Mouse (Mus musculus) macrophage (primary cell): ENCODE measurements around the gene Ptpre. TPM values are rescaled to one million over a fixed set of nuclear protein-coding genes. Genes with fewer than 3 reads are reported as not detected.
"Not testable (repeated sequence)": the region's sequence is repeated elsewhere in the genome, so short reads cannot be mapped to it uniquely, and the experiment has no call there.

Experiments
- H3K27ac ChIP-seq: fragments of 350-480 bp; formaldehyde crosslinking; 2 replicates; pipeline ENCODE4 v1.9.0; 2021
- H3K36me3 ChIP-seq: fragments of 350-480 bp; formaldehyde crosslinking; 2 replicates; pipeline ENCODE4 v1.9.0; 2021; ENCODE audit errors: inconsistent target
- H3K4me3 ChIP-seq: fragments of 350-480 bp; formaldehyde crosslinking; 2 replicates; pipeline ENCODE4 v1.9.0; 2021; ENCODE audit errors: inconsistent target
- H3K79me2 ChIP-seq: fragments of 350-480 bp; formaldehyde crosslinking; 2 replicates; pipeline ENCODE4 v1.9.0; 2021; ENCODE audit errors: inconsistent target
- WGBS: methylation state at CpG from one replicate; pipeline ENCODE4 v1.1.7; 2026; ENCODE audit warnings: inconsistent platforms; ENCODE audit not compliant: missing documents; 5-methylcytosine and 5-hydroxymethylcytosine counted together
- polyA plus RNA-seq: library from polyadenylated mRNA; stranded (reverse); fragments of 250-400 nt; gene quantifications from 3 replicates; pipeline ENCODE4 v1.2.4, GENCODE M21; 2018; ENCODE audit warnings: inconsistent platforms

Ptpre gene
- polyA plus RNA-seq, 1 experiment from 2014 or later, result 35.9 TPM

DNA sequence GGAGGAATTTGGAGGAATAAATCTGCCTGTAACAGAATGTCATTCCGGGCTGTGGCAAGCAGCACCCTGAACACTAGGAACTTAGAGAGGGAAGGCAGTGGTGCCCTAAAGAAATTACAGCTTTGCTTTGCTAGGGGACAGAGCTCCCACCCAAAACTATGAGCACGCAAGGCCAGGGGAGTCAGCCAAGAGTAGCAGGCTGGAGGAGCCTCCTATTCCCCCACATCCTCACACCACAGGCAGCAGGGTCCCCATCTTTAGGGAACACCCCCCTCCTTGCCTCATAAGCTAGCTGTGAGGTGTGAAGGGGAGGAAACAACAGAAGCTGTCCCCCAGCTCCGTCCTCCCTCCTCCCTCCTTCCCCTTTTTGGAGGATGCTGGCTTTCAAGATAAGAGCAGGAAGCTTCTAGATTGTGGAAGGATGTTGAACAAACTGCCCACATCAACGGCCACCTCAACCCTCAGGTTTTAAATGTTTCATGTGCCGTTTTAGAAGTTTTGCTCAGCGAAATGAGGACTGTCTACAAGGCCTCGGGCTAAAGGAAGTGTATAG, 61.1 kb downstream of the Ptpre start:
- Histone ChIP-seq H3K79me2 (no peaks in the 10 kb centered on the region), H3K27ac (peak overlapping the region; percentile 61), H3K36me3 (no peaks in the 10 kb centered on the region), H3K4me3 (no peak overlapping the region)
- 8% methylated on average over 7 of the region's 7 CpGs for WGBS

- Histone ChIP-seq H3K79me2 (no peaks in the 10 kb centered on the region), H3K4me3 (no peak overlapping the region), H3K36me3 (no peaks in the 10 kb centered on the region), H3K27ac (no peak overlapping the region)
- whole genome bisulfite sequencing, result 68% methylated on average over 3 of the region's 3 CpGs
These were observed 62.8 kb downstream of the Ptpre start for GRCm38 (mm10) chr7:135600076-135600475.

DNA sequence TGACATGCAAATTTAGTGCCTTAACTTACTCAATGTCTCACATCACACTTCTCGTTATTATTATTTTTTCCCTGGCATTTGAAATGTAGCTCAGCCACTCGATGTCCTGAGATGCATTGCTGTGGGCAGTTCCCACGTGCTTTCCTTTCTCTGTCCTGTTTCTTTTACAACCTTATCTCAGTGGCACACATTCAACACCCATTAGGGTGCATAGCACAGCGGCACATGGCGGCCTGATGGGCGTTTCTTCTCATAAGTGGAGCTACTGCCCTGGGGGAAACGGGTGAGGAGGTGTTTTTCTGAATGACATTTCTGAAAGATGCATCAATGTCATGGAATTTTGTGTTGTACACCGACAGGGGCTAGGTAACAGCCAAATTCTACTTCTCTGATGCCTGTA, 64.3 kb downstream of the Ptpre start:
- no peaks in the 10 kb centered on the region for H3K79me2 ChIP-seq
- H3K36me3 ChIP-seq, result no peaks in the 10 kb centered on the region
- 56% methylated on average over 8 of the region's 8 CpGs for WGBS
- H3K27ac ChIP-seq, result peak overlapping the region; percentile 43; the same call in 1 of the 2 replicates
- no peak overlapping the region for H3K4me3 ChIP-seq

- Histone ChIP-seq H3K36me3 (no peaks in the 10 kb centered on the region), H3K4me3 (no peak overlapping the region), H3K79me2 (no peaks in the 10 kb centered on the region), H3K27ac (peak overlapping the region; percentile 43)
- 34% methylated on average over 6 of the region's 6 CpGs for WGBS
These were observed 65.0 kb downstream of the Ptpre start for GRCm38 (mm10) chr7:135602265-135602664.

DNA sequence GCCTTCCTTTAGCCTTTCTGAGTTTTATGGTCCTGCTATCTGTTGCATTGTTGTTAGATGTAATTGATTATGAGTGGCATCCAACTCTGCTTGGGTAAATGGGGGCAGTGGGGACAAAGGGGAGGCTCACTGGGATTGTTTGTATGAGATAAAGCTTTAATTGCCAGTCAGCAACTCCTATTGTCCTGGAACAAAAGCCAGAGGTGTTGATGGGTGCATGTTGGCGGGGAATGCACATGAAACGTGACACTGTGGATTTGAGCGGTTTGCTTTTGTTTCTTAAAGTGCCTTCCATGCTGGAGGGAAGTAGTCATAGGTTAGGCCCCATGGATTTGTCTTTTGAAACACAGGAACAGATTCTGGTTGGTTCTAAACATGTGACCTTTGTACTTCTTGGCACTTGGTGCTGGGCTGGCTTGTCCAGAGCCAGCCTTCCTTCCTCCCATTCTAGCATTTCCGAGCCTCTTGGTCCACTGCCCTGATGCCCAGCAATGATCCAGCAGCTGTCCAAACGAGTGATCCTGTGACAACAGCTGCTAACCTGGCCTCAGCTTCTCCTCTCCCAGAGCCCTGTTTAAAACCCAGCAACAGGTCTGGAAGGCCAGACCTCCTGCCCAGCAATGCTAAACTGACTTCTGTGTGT, 65.7 kb downstream of the Ptpre start:
- no peak overlapping the region for H3K27ac ChIP-seq
- no peaks in the 10 kb centered on the region for H3K36me3 ChIP-seq
- H3K79me2 ChIP-seq, result no peaks in the 10 kb centered on the region
- no peak overlapping the region for H3K4me3 ChIP-seq
- WGBS, result 76% methylated on average over 5 of the region's 5 CpGs

GRCm38 (mm10) chr7:135605002-135605803, 67.9 kb downstream of the Ptpre start:
- Histone ChIP-seq H3K79me2 (no peaks in the 10 kb centered on the region), H3K36me3 (no peaks in the 10 kb centered on the region), H3K4me3 (no peak overlapping the region), H3K27ac (peak overlapping the region; percentile 61)
- 29% methylated on average over 15 of the region's 15 CpGs for WGBS

GRCm38 (mm10) chr7:135605804-135606072, 68.5 kb downstream of the Ptpre start:
- H3K4me3 ChIP-seq, result no peak overlapping the region
- no peaks in the 10 kb centered on the region for H3K79me2 ChIP-seq
- WGBS, result 88% methylated on average over 6 of the region's 6 CpGs
- H3K36me3 ChIP-seq, result no peaks in the 10 kb centered on the region
- peak overlapping the region; percentile 61; the same call in 1 of the 2 replicates for H3K27ac ChIP-seq

GRCm38 (mm10) chr7:135608208-135608607, 70.9 kb downstream of the Ptpre start:
- H3K4me3 ChIP-seq, result no peak overlapping the region
- no peak overlapping the region for H3K27ac ChIP-seq
- H3K36me3 ChIP-seq, result no peaks in the 10 kb centered on the region

GRCm38 (mm10) chr7:135609028-135609427, 71.7 kb downstream of the Ptpre start:
- 95% methylated on average over 3 of the region's 3 CpGs for WGBS
- H3K36me3 ChIP-seq, result no peaks in the 10 kb centered on the region
- no peak overlapping the region for H3K27ac ChIP-seq
- H3K79me2 ChIP-seq, result no peaks in the 10 kb centered on the region
- no peak overlapping the region for H3K4me3 ChIP-seq

More at GRCm38 (mm10) chr7:135608208-135608607, 70.9 kb downstream of the Ptpre start:
- no peaks in the 10 kb centered on the region for H3K79me2 ChIP-seq
- WGBS, result 83% methylated on average over 4 of the region's 4 CpGs

DNA sequence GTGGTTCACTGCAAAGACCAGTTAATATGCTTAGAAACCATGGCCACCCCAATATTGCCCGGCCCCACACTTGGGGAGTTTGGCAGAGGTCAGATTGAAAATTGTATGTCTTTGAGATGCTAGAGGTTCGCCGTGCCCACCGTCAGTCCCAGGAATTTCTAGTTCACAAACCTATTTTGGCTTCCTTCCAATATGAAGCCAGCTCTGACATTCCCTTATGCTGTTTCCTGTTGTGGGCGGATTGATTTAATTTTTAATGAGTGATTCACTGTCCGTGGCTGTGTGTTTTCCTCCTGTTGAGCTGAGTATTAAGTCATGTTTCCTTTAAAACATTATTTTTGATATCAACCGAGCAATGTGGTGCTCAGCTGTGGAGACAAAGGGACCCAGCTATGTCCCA, 72.4 kb downstream of the Ptpre start:
- Histone ChIP-seq H3K79me2 (no peaks in the 10 kb centered on the region), H3K27ac (no peak overlapping the region), H3K4me3 (no peak overlapping the region), H3K36me3 (no peaks in the 10 kb centered on the region)
- WGBS, result 56% methylated on average over 7 of the region's 7 CpGs

DNA sequence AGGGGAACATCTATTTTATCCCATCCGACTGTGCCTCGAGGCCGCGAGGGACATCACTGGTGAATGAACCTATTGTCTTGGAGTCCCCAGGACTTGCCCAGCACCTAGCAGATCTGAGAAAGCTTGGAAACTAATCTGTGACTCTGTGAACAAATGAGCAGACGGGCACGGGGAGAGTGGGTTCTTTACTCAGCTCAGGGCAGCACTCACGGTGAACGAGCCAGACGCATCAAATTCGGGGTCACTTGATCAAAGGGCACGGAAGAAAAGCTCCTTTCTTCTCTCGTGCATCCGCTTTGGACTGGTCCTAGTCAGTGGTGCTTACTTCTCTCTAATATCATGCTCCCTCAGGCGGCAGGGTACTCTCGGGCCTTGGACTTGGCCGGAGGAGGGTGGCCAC, 75.0 kb downstream of the Ptpre start:
- Histone ChIP-seq H3K27ac (no peak overlapping the region), H3K79me2 (no peaks in the 10 kb centered on the region), H3K4me3 (no peak overlapping the region), H3K36me3 (no peaks in the 10 kb centered on the region)
- WGBS, result 96% methylated on average over 16 of the region's 16 CpGs

- Histone ChIP-seq H3K36me3 (no peaks in the 10 kb centered on the region), H3K27ac (no peak overlapping the region), H3K4me3 (no peak overlapping the region), H3K79me2 (no peaks in the 10 kb centered on the region)
- 91% methylated on average over 6 of the region's 7 CpGs for WGBS
These were observed 75.5 kb downstream of the Ptpre start for GRCm38 (mm10) chr7:135612801-135613200.

- no peaks in the 10 kb centered on the region for H3K79me2 ChIP-seq
- 100% methylated on average over 3 of the region's 3 CpGs for WGBS
These were observed 76.1 kb downstream of the Ptpre start for GRCm38 (mm10) chr7:135613380-135613779.

GRCm38 (mm10) chr7:135614892-135615291, 77.6 kb downstream of the Ptpre start:
- Histone ChIP-seq H3K79me2 (no peaks in the 10 kb centered on the region), H3K27ac (no peak overlapping the region), H3K36me3 (no peaks in the 10 kb centered on the region), H3K4me3 (no peak overlapping the region)
- WGBS, result 93% methylated on average over 8 of the region's 8 CpGs

More at GRCm38 (mm10) chr7:135613380-135613779, 76.1 kb downstream of the Ptpre start:
- Histone ChIP-seq H3K36me3 (no peaks in the 10 kb centered on the region), H3K27ac (no peak overlapping the region), H3K4me3 (no peak overlapping the region)

GRCm38 (mm10) chr7:135616479-135616878, 79.2 kb downstream of the Ptpre start:
- not testable (repeated sequence) for H3K79me2 ChIP-seq, H3K27ac ChIP-seq, H3K4me3 ChIP-seq, H3K36me3 ChIP-seq
